Mouse (Mus musculus) liver, adult (tissue): ENCODE data around the gene Mrpl23.

Experiments used
- GATA4 ChIP-seq: IDR thresholded peaks from 2 replicates; pipeline ENCODE4 v1.6.1; 2014; ENCODE audit warnings: mild to moderate bottlenecking, low read length; ENCODE audit not compliant: insufficient replicate concordance

Gene Mrpl23

GRCm38 (mm10) chr7:142572992-142573391 lies 40.5 kb downstream of the Mrpl23 start:
- TF ChIP-seq GATA4 = no peak

DNA sequence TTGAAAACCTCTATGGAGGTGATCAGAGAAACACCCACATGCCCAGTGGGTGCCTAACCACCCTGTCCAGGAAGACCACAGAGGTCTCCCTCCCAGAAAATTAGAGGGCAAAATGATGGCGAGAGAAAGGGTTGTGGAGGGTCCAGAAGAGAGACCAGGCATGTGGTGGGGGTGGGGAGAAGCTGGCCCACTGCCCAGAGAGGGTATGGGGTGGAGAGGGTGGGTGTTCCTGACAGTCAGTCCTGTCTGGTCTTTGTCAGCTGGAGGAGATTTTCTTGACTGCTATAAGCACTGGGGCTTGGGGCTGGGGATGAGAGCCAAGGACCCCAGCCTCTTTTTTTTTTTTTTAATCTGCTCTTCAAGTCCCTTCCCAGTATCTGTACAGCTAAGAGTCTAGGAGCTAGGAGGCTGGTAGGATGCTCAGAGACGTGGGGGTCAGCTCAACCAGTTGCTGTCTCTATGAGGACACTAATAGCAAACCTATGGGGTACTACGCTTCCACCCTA lies 41.7 kb downstream of the Mrpl23 start:
- no peak for TF ChIP-seq GATA4

DNA sequence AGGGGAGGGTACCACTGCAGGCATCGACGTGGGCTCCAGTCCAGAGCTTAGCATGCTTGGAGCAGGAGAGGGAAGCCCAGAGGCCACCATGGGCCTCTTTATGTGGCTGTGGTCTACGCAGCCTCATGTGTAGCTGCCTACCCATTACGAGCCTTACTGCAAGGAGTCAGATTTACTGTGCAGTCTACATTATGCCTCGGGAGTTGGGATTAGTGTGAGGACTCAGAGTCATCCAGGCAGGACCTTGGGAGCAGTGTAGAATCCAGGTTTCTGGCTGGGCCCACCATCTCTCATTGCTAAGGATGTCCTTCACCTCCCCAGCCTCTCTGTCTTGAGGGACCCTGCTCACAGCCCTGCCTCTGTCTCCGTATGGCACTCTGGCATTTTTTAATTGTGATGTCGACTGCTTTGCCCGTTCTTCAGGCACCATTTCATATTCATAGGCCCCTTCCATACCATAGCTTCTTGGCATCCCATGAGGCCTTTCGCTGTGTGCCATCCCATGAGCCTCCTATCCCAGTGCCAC lies 42.4 kb downstream of the Mrpl23 start:
- TF ChIP-seq GATA4 = no peak

DNA sequence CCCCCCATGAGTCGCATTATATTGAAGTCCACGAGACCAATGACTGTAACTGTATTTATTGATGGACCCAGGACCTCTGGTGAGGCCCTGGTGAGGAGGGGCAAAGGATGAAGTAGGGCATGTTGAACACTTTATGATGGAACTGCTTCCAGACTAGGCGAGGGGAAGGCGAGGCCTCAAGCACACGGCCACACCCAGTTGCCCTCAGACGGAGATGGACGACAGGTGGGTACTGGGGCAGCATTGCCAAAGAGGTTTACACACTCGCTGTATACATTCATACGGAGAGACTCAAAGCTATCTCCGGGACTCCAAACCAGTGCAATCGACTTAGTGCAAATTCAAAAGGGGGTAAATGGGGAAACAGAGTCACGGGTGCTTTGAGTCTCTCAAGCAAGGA lies 43.0 kb downstream of the Mrpl23 start:
- TF ChIP-seq GATA4 = no peak

DNA sequence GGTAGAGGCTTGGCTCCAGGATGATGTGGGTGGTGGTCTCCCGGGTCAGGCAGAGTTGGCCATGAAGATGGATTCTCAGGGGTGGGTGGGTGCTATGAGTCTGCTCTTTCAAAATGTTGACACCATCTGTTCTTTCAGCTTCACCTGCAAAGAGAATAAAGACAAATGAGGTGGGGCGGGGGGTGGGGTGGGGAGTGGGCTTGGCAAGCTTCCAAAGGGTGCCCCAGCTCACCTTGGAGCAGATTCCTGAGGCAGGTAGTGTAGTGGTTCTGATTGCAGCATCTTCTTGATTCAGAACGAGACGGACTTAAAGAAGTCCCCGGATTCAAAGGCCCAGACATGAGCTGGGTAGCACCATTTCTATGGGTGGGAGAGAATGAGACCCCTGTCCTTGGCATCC lies 43.5 kb downstream of the Mrpl23 start:
- no peak for TF ChIP-seq GATA4

GRCm38 (mm10) chr7:142576472-142577326 lies 44.2 kb downstream of the Mrpl23 start:
- TF ChIP-seq GATA4 = no peak

DNA sequence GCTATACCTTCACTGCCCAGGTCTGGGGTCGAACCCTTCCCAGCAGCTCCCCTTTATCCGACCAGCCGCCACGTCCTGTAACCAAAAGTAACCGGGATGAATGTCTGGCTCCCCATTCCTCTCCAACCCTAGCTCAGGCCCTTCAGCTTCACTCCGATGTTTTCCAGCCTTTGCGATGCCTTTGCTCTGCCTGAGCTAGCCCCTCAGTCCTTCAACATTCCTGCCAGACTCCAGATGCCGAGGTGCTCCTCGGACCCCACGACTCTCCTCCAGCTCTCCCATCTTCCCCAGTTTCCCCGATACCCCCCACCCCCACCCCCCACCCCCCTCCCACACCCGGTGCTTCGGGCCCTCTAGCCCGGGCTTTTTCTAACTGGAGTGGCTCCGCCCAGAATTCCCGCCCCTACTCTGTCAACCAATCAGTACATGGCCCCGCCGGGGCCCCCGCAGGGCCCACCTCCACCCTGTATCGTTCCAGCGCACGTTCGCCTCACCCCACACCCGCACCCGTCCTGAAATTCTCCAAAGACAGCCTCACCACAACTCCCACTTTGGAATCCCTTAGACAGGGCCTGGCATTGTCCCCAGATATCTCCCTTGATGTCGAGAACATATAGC lies 45.4 kb downstream of the Mrpl23 start:
- TF ChIP-seq GATA4 = no peak

GRCm38 (mm10) chr7:142579069-142579468 lies 46.6 kb downstream of the Mrpl23 start:
- TF ChIP-seq GATA4 = no peak

DNA sequence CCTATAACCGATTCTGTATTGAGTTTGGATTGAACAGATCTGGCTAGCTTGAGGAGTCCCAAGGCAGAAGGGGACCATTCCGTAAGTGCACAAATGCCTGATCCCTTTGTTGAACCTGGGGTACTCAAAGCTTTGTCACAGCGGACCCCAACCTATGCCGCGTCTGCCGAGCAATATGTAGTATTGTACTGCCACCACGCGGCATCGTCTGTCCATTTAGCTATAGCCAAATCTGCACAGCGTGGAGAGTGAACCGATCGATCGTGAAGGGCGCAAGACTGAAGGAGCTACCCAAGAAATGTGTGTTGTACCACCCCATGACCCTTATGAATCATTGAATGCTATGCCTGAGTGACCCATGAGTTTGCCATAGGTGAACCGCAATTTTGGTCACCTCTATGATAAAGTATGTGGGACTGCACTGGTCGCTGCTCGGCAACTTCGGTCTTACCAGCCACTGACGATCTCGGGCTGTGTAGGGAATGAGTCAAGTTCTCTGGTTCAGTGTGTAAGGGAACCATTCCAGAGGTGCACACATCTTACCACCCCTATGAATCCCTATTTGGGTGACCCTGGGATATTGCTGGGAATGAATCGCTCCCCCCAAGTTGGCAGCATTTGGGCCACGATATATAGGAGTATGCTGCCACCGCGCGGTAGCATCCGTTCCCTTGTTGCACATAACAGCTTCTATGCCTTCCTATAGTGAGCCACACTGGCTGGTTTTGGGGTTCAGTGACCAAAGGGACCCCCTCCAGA lies 47.8 kb downstream of the Mrpl23 start:
- TF ChIP-seq GATA4 = no peak

- TF ChIP-seq GATA4 = no peak
These were observed 48.7 kb downstream of the Mrpl23 start for GRCm38 (mm10) chr7:142581186-142581585.

DNA sequence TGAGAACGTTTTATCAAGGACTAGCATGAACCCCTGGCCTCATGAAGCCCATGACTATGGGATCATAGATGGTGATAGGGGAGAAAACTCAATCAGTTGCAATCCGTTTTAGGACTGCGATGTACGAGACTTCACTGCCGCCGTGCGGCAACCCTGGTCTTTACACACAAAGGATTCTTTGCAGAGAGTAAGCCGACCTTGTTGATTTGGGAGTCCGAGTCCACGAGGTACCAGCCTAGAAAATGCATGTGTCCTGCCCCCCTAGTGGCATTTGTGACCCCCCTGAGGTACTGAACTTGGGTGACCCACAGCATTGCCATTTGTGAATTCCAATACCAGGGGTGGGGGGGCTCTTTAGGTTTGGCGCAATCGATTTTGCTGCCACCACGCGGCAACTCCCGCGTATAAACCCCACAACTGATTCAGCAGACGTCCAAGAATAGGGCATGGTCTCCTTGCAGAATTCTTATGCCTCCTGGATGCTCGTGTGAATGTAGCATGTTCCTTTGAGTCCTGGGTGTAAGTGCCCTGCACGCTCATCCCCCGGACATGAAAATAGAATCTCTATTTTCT lies 49.3 kb downstream of the Mrpl23 start:
- TF ChIP-seq GATA4 = no peak

GRCm38 (mm10) chr7:142584882-142585281 lies 52.4 kb downstream of the Mrpl23 start:
- no peak for TF ChIP-seq GATA4

DNA sequence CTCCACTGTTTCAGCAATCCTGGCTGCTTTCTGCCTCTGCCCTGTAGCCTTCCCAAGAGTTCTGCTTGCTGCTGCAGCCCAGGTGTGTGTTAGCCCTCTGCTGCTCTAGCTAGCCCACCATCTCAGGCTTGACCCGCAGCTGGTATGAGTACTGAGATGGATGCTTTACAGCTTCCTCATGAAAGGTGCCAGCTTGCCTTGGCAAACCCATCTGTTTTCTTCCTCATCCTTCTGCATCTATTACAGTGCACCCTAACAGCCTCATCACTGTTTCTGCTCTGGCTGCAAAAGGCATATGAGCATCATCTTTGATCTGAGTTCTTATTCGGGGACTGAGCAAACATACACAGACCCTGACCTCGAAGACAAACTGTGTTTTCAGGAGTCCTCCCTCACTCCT lies 53.4 kb downstream of the Mrpl23 start:
- TF ChIP-seq GATA4 = no peak

DNA sequence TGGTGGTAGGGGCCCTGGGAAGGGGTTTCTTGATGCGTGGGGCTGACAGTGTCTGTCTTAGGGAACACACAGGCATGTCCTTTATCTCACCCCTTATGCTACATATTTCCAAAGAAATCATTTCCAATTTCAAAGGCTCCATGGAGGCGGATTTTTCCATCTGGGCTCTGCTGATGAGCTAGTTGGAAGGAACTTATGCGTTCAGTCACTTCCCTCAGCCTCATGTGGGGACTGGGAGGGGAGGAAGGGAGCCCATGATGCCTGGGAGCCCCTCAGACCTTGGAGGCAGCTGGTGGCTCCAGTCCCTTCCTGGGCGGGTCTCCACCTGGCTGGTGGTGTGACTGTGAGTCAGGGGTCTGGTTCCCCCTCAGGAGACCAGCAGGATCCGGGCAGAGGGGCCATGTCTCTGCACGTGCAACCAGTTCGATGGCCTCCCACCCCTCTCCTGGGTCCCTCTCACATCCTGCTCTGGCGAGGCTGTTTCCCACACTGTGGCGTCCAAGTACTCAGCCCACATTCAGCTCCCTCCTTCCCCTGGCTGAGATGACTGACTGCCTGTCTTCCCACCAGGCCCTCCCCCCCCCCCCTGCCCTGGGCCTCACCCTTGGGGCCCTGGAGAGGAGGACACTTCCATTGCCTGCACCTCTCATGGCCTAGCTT lies 55.9 kb downstream of the Mrpl23 start:
- TF ChIP-seq GATA4 = no peak
